Mouse (Mus musculus) E14TG2a.4 (cell line): Measurements from ENCODE around the gene Smc6.

Experiments
- CTCF ChIP-seq: conservative IDR thresholded peaks from 2 replicates; pipeline ENCODE4 v1.5.1; 2014; ENCODE audit warnings: low read length
- NANOG ChIP-seq: IDR thresholded peaks from 2 replicates; pipeline ENCODE4 v1.6.1; 2014; ENCODE audit warnings: borderline replicate concordance, low read length, mixed read lengths
- POU5F1 ChIP-seq: IDR thresholded peaks from 2 replicates; pipeline ENCODE4 v1.6.1; 2014; ENCODE audit warnings: low read length, borderline replicate concordance

DNA sequence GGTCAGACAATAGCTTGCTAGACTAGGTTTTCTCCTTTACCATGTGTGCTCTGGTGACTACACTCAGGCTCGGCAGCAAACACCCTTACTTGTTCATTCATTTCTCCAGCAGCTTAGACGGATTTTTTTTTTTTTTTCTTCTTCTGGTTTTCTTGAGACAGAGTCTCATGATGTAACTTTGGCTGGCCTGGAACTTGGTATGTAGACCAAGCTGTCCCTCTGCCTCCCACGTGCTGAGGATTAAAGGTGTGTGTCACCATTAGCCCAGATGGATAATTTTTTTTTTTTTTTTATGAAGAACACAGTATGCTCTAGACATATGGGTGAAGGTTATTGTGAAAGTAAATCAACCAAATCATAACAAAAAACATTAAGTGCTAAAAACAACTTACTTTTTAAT is 15.4 kb upstream of the Smc6 start:
- no peak for TF ChIP-seq CTCF
- no peak for TF ChIP-seq NANOG
- no peak for TF ChIP-seq POU5F1
